Mouse (Mus musculus) lung, postnatal 0 days (tissue): ENCODE measurements around the gene Fam214a.

ENCODE experiments used
- CTCF ChIP-seq: IDR thresholded peaks from 2 replicates; pipeline ENCODE4 v1.5.1; 2016; ENCODE audit warnings: antibody characterized with exemption, mild to moderate bottlenecking
- EP300 ChIP-seq: IDR thresholded peaks from 2 replicates; pipeline ENCODE4 v1.6.1; 2016; ENCODE audit warnings: antibody characterized with exemption, mild to moderate bottlenecking, control low read depth

GRCm38 (mm10) chr9:74982193-74982592 lies 29.5 kb downstream of the Fam214a start:
- TF ChIP-seq CTCF: no peak
- TF ChIP-seq EP300: no peak
